Mouse (Mus musculus) heart, embryonic 10.5 days (tissue): Measurements from ENCODE around the gene Saxo1. TPM values are rescaled to one million over a fixed set of nuclear protein-coding genes. Genes with fewer than 3 reads are reported as not detected.

ENCODE experiments used
- DNase-seq: peaks from one replicate; pipeline ENCODE4 v3.0.0-alpha.2; 2017; ENCODE audit warnings: low spot score
- H3K27ac ChIP-seq: fragments of 300-500 bp; sonication (generic); 2 replicates; pipeline ENCODE4 v1.5.1; 2016; ENCODE audit warnings: mild to moderate bottlenecking
- H3K27me3 ChIP-seq: fragments of 300-500 bp; sonication (generic); 2 replicates; pipeline ENCODE4 v1.6.1; 2016; ENCODE audit warnings: mild to moderate bottlenecking; ENCODE audit not compliant: poor library complexity, insufficient read depth, severe bottlenecking
- H3K36me3 ChIP-seq: fragments of 300-500 bp; sonication (generic); 2 replicates; pipeline ENCODE4 v1.6.1; 2016; ENCODE audit warnings: mild to moderate bottlenecking, moderate library complexity
- H3K4me1 ChIP-seq: fragments of 300-500 bp; sonication (generic); 2 replicates; pipeline ENCODE4 v1.6.1; 2016; ENCODE audit warnings: mild to moderate bottlenecking
- H3K4me3 ChIP-seq: fragments of 300-500 bp; sonication (generic); 2 replicates; pipeline ENCODE4 v1.5.1; 2016; ENCODE audit warnings: mild to moderate bottlenecking, moderate library complexity
- H3K9me3 ChIP-seq: fragments of 300-500 bp; sonication (generic); 2 replicates; pipeline ENCODE4 v1.6.1; 2016; ENCODE audit warnings: mild to moderate bottlenecking, moderate library complexity
- WGBS: fragments of 180-500 bp; shearing (Covaris S2); methylation state at CpG from one replicate; pipeline ENCODE4 v1.1.7; 2016; 5-methylcytosine and 5-hydroxymethylcytosine counted together
- polyA plus RNA-seq: library from polyadenylated mRNA; unstranded; fragments of >200 nt; fragmentation: Nextera tagmentation; extraction: Ambion mirVana; gene quantifications from 2 replicates; pipeline ENCODE4 v1.2.1, GENCODE M21; 2016

Gene Saxo1
- not detected in 2 replicates for polyA plus RNA-seq

DNA sequence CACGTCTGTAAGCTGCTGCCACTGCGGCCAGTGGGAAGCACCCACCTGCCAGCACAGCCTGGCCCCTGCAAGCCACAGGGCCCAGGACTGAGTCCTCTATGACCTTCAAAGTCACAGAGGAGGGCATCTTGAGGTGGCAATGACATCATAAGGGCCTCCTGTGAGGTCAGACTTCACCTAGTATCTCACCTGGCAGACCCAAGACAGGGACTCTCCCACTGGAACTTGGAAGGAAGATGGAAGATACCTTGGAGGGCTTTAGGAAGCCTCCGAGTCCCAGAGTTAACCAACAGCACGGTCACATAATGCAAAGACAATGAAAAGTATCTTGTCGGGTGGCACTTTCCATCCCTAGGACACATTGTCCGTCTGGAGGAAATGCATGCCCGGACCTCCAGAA, at the start of gene Saxo1:
TSS of gene Saxo1 (minus strand) at position 101 of the 400 bp plus-strand sequence.
- Histone ChIP-seq H3K4me3 (no peak within 1 kb of the TSS), H3K4me1 (no peaks in the 10 kb centered on the region), H3K36me3 (no peaks in the 10 kb centered on the region), H3K27ac (no peak within 1 kb of the TSS), H3K9me3 (no peaks in the 10 kb centered on the region), H3K27me3 (no peaks in the 10 kb centered on the region; the same call in 1 of the 2 replicates)
- DNase-seq = no peak
- 85% methylated on average over 7 of the region's 7 CpGs for WGBS

DNA sequence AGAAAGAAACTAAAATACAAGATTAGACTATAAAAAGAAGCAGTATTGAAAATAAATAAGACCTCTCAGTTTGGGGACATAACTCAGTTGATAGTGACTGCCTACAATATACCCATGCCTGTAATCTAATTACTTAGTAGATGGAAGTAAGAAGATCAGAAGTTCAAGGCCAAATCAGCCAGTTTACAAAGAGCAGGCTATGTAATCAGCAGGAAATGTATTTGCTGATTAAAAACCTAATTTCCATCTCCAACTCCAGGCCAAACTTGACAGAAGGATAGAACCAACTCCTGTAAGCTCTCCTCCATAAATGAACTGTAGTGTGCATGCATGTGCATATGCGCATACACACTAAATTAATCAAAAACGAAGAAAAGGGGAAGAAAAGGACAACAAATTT, 33.2 kb upstream of the Saxo1 start:
- Histone ChIP-seq H3K4me1 (no peaks in the 10 kb centered on the region), H3K27me3 (no peaks in the 10 kb centered on the region), H3K4me3 (no peak overlapping the region), H3K9me3 (no peaks in the 10 kb centered on the region), H3K27ac (no peak overlapping the region), H3K36me3 (peaks cover 75% of the 10 kb centered on the region)
- 87% methylated on average over 2 of the region's 2 CpGs for WGBS
- no peak for DNase-seq

DNA sequence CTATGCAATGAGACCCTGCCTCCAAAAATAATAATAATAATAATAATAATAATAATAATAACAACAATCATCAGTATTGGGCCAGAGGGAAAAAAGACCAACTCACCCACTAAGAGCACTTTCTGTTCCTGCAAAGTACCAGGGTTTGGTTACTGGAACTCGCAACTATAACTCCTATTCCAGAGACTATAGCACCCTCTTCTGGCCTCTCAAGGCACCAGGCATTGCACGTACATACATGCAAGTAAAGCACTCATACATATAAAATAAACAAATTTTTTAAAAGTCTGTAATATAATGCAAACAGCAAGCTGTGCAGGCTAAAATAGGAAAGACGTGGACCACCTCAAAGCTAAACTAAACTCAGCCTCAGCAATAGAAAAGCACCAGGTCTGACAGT, 30.1 kb upstream of the Saxo1 start:
- WGBS = 87% methylated on average over 3 of the region's 3 CpGs
- Histone ChIP-seq H3K36me3 (peaks cover 88% of the 10 kb centered on the region), H3K27me3 (no peaks in the 10 kb centered on the region), H3K4me1 (no peaks in the 10 kb centered on the region), H3K27ac (no peak overlapping the region), H3K9me3 (no peaks in the 10 kb centered on the region), H3K4me3 (no peak overlapping the region)
- DNase-seq = no peak

DNA sequence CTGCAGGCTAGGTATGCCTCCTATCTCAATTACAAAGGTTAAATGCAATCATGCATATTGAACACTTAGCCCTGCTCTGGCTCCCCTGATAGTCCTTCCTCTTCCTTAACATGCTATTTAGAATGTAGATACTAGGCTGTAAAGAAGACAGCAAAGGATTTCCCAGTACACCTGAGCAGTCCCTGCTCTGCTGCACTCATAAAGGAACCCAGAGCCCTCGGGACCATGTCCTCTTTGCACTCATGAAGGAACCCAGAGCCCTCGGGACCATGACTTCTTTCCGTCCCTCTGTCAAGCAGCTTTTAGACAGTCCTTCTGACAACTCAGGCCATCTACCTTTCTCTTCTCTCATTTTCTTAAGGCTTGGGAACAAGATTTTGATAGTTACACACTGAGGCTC, 22.5 kb upstream of the Saxo1 start:
- Histone ChIP-seq H3K36me3 (peaks cover 51% of the 10 kb centered on the region), H3K4me1 (peaks cover 13% of the 10 kb centered on the region), H3K27ac (no peak overlapping the region), H3K9me3 (no peaks in the 10 kb centered on the region), H3K27me3 (no peaks in the 10 kb centered on the region), H3K4me3 (no peak overlapping the region)
- no peak for DNase-seq
- 87% methylated on average over 3 of the region's 3 CpGs for WGBS

DNA sequence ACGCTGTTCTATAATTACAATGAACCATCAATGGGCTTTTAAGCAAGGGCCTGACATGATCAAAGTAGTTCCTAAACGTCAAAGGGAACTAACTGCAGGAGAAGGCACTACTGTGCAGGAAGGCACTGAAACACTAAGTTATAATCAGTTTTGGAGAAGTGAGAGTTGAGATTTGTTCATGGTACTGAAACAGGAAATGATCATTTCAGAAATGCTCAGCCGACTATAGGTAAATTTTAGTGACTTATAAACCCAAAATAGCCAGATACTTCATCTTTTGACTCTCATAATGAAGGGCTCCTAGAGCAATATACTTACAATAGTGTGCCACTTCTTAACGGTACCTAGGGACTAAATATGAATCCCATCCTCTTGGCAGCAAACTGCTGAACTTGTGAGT, 21.9 kb upstream of the Saxo1 start:
- WGBS = 73% methylated on average over 4 of the region's 4 CpGs
- H3K4me1 ChIP-seq = peaks cover 14% of the 10 kb centered on the region
- no peak for DNase-seq
- H3K27ac ChIP-seq = no peak overlapping the region
- no peaks in the 10 kb centered on the region for H3K9me3 ChIP-seq
- H3K27me3 ChIP-seq = no peaks in the 10 kb centered on the region
- peaks cover 45% of the 10 kb centered on the region for H3K36me3 ChIP-seq
- no peak overlapping the region for H3K4me3 ChIP-seq

DNA sequence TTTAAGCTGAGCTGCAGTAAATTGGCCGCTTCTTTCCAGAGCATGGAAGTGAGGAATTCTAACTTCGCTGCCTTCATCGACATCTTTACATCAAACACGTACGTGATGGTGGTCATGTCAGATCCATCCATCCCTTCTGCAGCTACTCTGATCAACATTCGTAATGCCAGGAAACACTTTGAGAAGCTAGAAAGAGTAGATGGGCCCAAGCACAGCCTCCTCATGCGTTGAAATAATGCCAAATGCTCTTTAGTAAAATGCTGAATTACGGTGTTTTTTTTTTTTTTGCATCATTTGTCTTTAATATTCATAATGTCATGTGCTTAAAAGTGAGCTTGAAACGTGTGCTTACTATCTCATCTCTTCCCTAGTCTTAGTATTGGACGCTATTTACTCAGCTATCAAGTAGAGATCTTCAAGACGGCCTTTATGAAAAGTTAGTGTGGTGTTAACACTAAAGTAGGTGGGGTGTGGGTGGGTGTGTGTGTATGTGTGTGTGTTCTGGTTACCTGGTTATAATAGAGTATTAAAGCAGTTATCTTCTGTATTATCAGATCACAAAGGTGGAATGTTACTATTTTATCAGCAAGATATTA, 18.6 kb upstream of the Saxo1 start:
- H3K9me3 ChIP-seq = no peaks in the 10 kb centered on the region
- 12% methylated on average over 11 of the region's 11 CpGs for WGBS
- no peak for DNase-seq
- H3K4me1 ChIP-seq = peaks cover 16% of the 10 kb centered on the region
- peak overlapping the region; percentile 80 for H3K4me3 ChIP-seq
- H3K27me3 ChIP-seq = no peaks in the 10 kb centered on the region
- peaks cover 16% of the 10 kb centered on the region for H3K36me3 ChIP-seq
- no peak overlapping the region; the same call in 1 of the 2 replicates for H3K27ac ChIP-seq

DNA sequence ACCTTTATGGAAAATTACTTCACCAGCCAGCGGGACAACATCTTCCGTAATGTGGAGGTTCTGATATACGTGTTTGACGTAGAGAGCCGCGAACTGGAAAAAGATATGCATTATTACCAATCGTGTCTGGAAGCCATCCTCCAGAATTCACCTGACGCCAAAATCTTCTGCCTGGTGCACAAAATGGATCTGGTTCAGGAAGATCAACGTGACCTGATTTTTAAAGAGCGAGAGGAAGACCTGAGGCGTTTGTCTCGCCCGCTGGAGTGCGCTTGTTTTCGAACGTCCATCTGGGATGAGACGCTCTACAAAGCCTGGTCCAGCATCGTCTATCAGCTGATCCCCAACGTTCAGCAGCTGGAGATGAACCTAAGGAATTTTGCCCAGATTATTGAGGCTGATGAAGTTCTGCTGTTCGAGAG, 18.0 kb upstream of the Saxo1 start:
- under 1% methylated on average over 20 of the region's 20 CpGs for WGBS
- no peaks in the 10 kb centered on the region for H3K27me3 ChIP-seq
- H3K4me1 ChIP-seq = peaks cover 16% of the 10 kb centered on the region

DNA sequence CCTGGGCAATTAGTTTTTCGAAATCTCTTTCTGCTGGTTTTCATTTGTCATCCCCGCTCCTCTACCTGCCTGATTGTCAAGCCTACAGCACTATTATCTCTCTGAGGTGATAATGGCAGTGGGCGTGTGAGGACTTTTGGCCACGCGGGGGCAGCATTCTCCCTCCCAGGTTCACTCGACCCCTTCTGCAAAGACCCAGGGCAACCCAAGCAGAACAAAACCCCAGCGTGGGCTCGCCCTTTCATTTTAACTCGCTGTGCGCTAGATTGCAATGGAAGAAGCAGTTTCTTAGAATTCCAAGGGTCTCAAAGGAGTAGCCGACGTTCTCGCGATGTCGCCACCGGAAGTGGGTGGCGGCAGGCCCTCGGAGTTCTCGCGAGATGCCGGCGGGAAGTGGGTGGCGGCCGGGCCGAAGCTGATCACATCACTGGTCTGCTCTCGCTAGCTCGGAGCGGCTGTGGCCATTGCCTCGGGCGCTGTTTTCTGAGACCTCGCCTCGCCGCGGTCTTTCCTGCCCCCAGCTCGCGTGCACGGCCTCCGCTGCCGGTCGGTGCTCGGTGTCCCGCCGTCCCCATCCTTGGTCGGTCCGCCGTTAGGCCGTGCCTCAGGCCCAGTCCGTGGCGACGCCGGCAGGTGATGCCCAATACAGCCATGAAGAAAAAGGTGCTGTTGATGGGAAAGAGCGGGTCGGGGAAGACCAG, 17.3 kb upstream of the Saxo1 start, which contains the start of gene Rraga:
TSS of gene Rraga (plus strand) at position 386 of the 701 bp plus-strand sequence.
- Histone ChIP-seq H3K36me3 (peaks cover 9% of the 10 kb centered on the region), H3K27me3 (no peaks in the 10 kb centered on the region), H3K4me3 (peak within 1 kb of the TSS; percentile 80), H3K9me3 (no peaks in the 10 kb centered on the region), H3K27ac (peak within 1 kb of the TSS; percentile 94), H3K4me1 (peaks cover 16% of the 10 kb centered on the region)
- WGBS = under 1% methylated on average over 53 of the region's 53 CpGs
- peak; percentile 97 for DNase-seq

More for the DNA sequence above, 18.0 kb upstream of the Saxo1 start:
- peak; percentile 79 for DNase-seq
- Histone ChIP-seq H3K4me3 (peak overlapping the region; percentile 80), H3K36me3 (peaks cover 13% of the 10 kb centered on the region), H3K27ac (peak overlapping the region; percentile 94), H3K9me3 (no peaks in the 10 kb centered on the region)

DNA sequence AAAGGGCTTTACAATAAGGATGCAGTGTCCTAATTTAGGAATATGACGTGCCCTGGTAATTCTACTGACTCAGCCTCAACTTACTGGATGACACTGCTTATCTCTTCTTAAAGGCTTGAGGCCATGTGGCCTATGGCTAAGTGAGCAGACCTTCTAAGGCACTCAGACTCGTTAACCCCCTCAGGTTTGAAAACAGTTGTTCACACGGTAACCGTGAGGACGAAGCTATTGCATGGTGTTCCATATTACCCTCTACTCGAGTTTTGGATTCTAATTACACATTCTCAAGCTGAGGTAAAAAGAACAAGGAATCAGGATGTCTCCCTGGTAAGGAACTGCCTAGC, 16.8 kb upstream of the Saxo1 start:
- Histone ChIP-seq H3K27me3 (no peaks in the 10 kb centered on the region), H3K4me1 (peaks cover 16% of the 10 kb centered on the region), H3K36me3 (0 out of 2 replicates have a peak, but pooled peaks cover 5% of the 10 kb centered on the region), H3K4me3 (peak overlapping the region; percentile 80), H3K9me3 (no peaks in the 10 kb centered on the region), H3K27ac (peak overlapping the region; percentile 94)
- no peak for DNase-seq
- 21% methylated on average over 6 of the region's 6 CpGs for WGBS

DNA sequence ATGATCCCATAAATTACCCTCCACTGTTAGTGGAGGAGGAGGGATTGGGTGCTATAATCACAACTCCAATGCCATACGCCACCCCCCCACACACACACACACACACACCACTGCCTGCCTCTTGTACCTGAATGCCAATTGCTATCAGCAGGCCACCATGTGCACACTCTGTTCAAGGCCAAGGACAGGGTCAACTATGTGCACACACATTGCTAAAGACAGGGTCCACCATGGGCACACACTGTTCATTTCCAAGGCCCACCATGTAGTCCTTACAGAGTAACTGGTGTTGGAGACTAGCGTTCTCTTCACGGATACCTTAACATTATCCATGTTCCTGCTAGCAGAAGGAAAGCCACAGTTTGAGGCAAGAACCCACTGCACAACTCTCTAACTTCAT, 2.9 kb upstream of the Saxo1 start:
- no peaks in the 10 kb centered on the region for H3K36me3 ChIP-seq
- WGBS = 96% methylated on average over 3 of the region's 3 CpGs

DNA sequence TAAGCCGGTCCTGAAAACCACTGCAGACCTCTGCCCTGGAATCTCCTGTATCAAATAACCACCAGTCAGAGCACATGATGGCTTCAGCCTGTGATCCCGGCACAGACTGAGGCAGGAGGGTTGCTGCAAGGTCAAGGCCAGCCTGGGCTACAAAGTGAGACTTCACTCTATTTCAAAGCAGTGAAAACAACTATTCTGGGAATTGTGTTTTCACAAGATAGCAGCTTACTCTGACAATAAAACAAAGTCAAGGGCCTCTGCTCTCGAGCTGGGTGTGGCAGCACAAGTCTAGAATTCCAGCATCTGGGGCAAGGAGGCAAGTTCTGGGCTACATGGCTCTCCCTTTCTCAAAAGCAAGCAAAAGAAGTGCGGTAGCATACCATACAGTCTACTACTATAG, 878 bp upstream of the Saxo1 start:
- H3K4me3 ChIP-seq = no peak overlapping the region
- H3K9me3 ChIP-seq = no peaks in the 10 kb centered on the region
- H3K27me3 ChIP-seq = no peaks in the 10 kb centered on the region
- peak; percentile 51 for DNase-seq
- H3K27ac ChIP-seq = no peak overlapping the region
- WGBS = 62% methylated on average over 4 of the region's 4 CpGs
- H3K4me1 ChIP-seq = no peaks in the 10 kb centered on the region
- no peaks in the 10 kb centered on the region for H3K36me3 ChIP-seq

More for the DNA sequence above, 2.9 kb upstream of the Saxo1 start:
- Histone ChIP-seq H3K4me3 (no peak overlapping the region), H3K27me3 (no peaks in the 10 kb centered on the region), H3K9me3 (no peaks in the 10 kb centered on the region), H3K4me1 (no peaks in the 10 kb centered on the region), H3K27ac (no peak overlapping the region)
- no peak for DNase-seq

DNA sequence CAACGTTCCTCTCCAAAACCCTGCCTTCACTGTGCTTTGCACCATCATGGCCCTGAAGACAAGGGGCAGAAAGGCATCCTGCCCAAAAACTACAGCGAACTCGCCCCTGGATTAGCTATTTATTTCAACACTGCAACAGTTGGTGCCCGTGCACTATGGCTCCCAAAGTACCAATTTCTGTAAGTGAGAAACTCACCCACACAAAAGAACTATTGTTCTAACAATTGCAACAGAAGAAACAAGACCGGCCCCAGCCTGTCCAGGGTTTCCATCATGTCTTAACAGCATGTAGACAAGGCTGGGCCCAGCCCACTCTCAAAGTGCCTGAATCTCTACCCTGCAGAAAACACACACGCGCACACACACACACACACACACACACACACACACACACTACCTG, 757 bp downstream of the Saxo1 start:
- Histone ChIP-seq H3K4me1 (no peaks in the 10 kb centered on the region), H3K4me3 (no peak overlapping the region), H3K27me3 (no peaks in the 10 kb centered on the region; the same call in 1 of the 2 replicates), H3K27ac (no peak overlapping the region), H3K9me3 (no peaks in the 10 kb centered on the region), H3K36me3 (no peaks in the 10 kb centered on the region)
- WGBS = 82% methylated on average over 7 of the region's 7 CpGs
- DNase-seq = no peak

DNA sequence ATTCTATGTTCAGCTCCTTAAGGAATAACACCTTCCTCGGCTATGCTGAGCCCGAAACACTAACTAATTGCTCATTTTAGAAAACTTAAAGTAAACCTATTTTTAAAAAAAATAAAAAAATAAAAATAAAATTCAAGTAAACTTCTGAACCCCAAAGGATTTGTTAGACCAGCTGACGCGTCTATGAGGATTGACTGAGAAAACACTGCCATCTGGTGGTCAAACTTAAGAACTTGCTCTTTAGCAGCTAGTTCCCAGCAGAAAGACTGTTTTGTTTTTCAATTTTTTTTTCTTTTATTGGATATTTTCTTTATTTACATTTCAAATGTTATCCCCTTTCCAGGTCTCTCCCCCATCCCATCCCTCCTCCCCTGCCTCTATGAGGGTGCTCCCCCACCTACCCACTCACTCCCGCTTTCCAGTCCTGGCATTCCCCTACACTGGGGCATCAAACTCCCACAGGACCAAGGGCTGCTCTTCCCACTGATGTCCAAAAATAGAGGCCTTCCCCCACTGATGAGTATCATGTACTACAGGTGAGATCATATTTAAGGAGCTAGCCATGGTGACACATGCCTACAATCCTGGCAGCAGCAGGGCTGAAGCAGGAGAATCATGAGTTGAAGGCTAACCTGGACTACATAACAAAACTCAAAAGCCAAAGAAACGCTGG, 3.0 kb downstream of the Saxo1 start:
- H3K27me3 ChIP-seq = no peaks in the 10 kb centered on the region; the same call in 1 of the 2 replicates
- no peak overlapping the region for H3K27ac ChIP-seq
- DNase-seq = no peak
- no peaks in the 10 kb centered on the region for H3K9me3 ChIP-seq
- H3K4me3 ChIP-seq = no peak overlapping the region
- H3K4me1 ChIP-seq = no peaks in the 10 kb centered on the region
- 25% methylated on average over 6 of the region's 6 CpGs for WGBS
- H3K36me3 ChIP-seq = no peaks in the 10 kb centered on the region
